ENCODE assay signal across 13 mouse cellular contexts in the genomic region with DNA sequence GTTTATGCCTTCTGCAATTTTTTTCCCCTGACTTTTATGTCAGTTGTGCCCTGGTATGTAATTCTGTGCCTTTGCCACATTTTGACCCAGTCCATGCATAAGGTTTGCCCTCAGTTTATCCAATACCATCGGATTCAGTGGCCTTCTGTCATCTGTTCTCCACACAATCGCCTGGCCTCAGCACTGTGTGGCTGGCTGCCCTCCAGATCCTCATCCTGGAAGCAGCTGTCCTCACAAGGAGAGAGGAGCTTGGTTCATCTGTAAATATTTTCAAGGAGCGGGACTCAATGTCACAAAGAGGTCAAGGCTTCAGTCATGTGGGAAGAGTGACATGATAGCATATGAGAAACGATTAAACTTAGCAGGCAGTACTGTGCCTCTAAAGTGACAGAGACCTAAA. TPM values are rescaled to one million over a fixed set of nuclear protein-coding genes. Genes with fewer than 3 reads are reported as not detected.
DNase-seq lines count a peak whose midpoint lies in the region; ATAC-seq lines count a peak whose summit lies in the region.
"Had no signal": no experiment of that assay in that cellular context is flagged by ENCODE, and none has a peak within 500 bp of the region (broad histone marks: within the 10 kb centered on the region; RNA-seq: fewer than 3 reads in every experiment).

No protein-coding gene starts in this region.

- H3K4me1 ChIP-seq in heart, embryonic 15.5 days (replicated peaks), result peaks cover 22% of the 10 kb centered on the region

- WGBS in heart, embryonic 15.5 days, result 34% methylated on average over 4 of the region's 4 CpGs

- H3K4me2 ChIP-seq in heart, embryonic 15.5 days, result no peak overlapping the region
- H3K4me2 ChIP-seq: hindbrain, embryonic 14.5 days; limb, embryonic 13.5 days had no signal

- H3K9ac ChIP-seq in heart, embryonic 15.5 days, result no peak overlapping the region
- H3K9ac ChIP-seq: hindbrain, embryonic 14.5 days; limb, embryonic 13.5 days had no signal

- peaks cover 14% of the 10 kb centered on the region; the same call in 1 of the 2 replicates for H3K27me3 ChIP-seq in heart, embryonic 15.5 days

- H3K27ac ChIP-seq in heart, embryonic 15.5 days, result peak overlapping the region; percentile 68
- H3K27ac ChIP-seq: forebrain, embryonic 10.5 days; hindbrain, embryonic 14.5 days; limb, embryonic 13.5 days had no signal

- DNase-seq in right cerebral cortex, postnatal 4 days, result peak; percentile 12
- no peak for DNase-seq in right cerebral cortex, postnatal 14 days
- peak; percentile 79 for DNase-seq in cerebellum, adult 9-11 months
- peak; percentile 52 for DNase-seq in testis, postnatal 10 days (ENCODE audit: low spot score)
- no peak for DNase-seq in thymus, postnatal 25 days
- DNase-seq in layer of hippocampus, postnatal 10 days (ENCODE audit: low spot score in 2 of 2), result no peak
- DNase-seq: layer of hippocampus, postnatal 36 days had no signal

- peak; percentile 53; the same call in 1 of the 2 replicates for ATAC-seq in heart, embryonic 15.5 days (replicated peaks; ENCODE audit: insufficient number of reproducible peaks, insufficient read depth, low FRiP score, low read depth)
- ATAC-seq in CD4-positive, CD25-positive, alpha-beta regulatory T cell, adult 4 months, result no peak

- no peaks in the 10 kb centered on the region for H3K9me3 ChIP-seq in heart, embryonic 15.5 days (replicated peaks)
- H3K9me3 ChIP-seq: forebrain, embryonic 10.5 days; limb, embryonic 13.5 days had no signal

- H3K36me3 ChIP-seq in heart, embryonic 15.5 days, result no peaks in the 10 kb centered on the region
- H3K36me3 ChIP-seq: forebrain, embryonic 10.5 days; limb, embryonic 13.5 days had no signal

- H3K4me3 ChIP-seq in heart, embryonic 15.5 days, result no peak overlapping the region
- H3K4me3 ChIP-seq: forebrain, embryonic 10.5 days; limb, embryonic 13.5 days had no signal

RNA-seq across cellular contexts. Expression of gene Kcnj3, which starts 3.7 kb away (rescaled TPM):
- polyA plus RNA-seq in heart, embryonic 15.5 days (2015; fragmentation: Nextera tagmentation; extraction: Ambion mirVana), result 5.6 and 5.8 TPM in 2 replicates
- total RNA-seq in layer of hippocampus, postnatal 10 days (2021), result 10 to 100 TPM; 66.5 to 67.9 TPM
- polyA plus RNA-seq in CD4-positive, CD25-positive, alpha-beta regulatory T cell, adult 4 months (2017; shearing (Covaris generic)), result not detected
- polyA plus RNA-seq: kidney, embryonic 14.5 days had no signal

Comparison
In these comparisons a context has a peak if more than half of its experiments do, and no peak if none do; other contexts are left out.
1. DNase-seq: peak in right cerebral cortex, postnatal 4 days (single experiment), cerebellum, adult 9-11 months (single experiment) and testis, postnatal 10 days (single experiment); none in right cerebral cortex, postnatal 14 days (single experiment), thymus, postnatal 25 days (single experiment) and layer of hippocampus, postnatal 10 days (0 of 2).